Mouse (Mus musculus): ENCODE results near the gene Epdr1.

- TF ChIP-seq POLR2A (IDR thresholded peaks at IDR 0.05; ENCODE audit: borderline replicate concordance, insufficient read depth, low read length): no peak
- TF ChIP-seq CTCF (IDR thresholded peaks at IDR 0.05; ENCODE audit: borderline replicate concordance, insufficient read depth, low read depth, low read length): no peak
These were observed 30.1 kb upstream of the Epdr1 start for GRCm38 (mm10) chr13:19649824-19650223.

Measured in cerebellum, adult 2 months (tissue).